Mouse (Mus musculus): ENCODE data around the gene Syt1. TPM values are rescaled to one million over a fixed set of nuclear protein-coding genes. Genes with fewer than 3 reads are reported as not detected.

The Syt1 gene
- polyA plus RNA-seq, 1 experiment, result 0.58 TPM

DNA sequence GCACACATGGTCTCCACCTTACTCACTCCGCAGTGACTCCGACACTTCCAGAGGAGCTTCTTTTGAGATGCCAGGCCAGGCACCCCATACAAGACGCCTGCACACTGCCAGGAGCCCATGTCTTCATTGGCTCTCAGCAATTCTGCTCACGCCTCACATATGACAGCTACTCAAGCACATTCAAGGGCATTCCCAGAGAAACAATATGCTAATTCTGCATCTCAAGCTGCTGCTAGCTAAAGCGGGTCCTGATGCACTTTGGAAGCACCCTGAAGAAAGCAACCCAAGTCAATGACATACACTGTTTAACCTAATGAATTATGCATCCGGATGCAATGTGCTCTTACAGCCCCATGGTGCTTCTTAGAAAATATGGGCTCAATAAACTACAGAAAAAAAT lies 247.1 kb downstream of the Syt1 start:
- DNase-seq (ENCODE audit: low read depth), result no peak

- DNase-seq (ENCODE audit: low read depth), result no peak
Measured at GRCm38 (mm10) chr10:108753304-108753703, 257.5 kb downstream of the Syt1 start.

DNA sequence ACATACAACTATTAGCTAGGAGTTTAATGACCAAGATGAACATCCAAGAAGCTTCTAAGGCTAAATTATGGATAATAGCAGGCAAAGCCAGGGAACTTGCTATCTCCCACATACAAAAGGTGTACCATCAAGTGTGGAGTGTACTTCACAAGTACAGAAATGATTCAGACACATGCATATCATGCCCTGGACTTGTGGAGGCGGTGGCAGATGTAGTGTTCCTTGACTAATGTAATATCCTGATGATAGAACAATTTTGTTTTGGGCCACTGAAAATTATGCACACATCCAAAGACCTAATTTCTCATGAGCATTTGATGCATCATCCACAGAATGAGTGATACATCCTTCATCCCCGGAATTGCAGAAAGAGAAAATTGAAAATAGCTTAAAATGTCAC lies 267.0 kb downstream of the Syt1 start:
- DNase-seq (ENCODE audit: low read depth), result no peak

DNA sequence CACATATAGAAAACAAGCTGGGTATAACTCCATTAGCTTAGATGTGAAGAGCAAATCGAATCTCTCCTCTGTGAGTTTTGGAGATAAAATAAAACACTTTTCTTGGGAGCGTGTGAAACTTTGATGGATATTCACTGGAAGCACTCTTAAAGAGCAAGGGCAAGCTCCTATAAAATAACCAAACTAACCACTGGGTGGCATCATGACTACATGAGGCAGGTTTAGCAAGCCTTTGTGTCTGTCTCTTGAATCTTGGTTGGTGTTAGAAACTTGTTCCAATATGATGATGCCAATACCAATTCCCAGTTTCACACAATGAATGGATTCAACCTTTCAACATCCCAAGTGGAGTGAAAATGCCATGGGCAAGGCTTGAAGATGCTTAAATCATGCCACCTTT lies 276.8 kb downstream of the Syt1 start:
- DNase-seq (ENCODE audit: low read depth), result no peak

- DNase-seq (ENCODE audit: low read depth), result no peak
Measured at GRCm38 (mm10) chr10:108728961-108729360, 281.8 kb downstream of the Syt1 start.

GRCm38 (mm10) chr10:108726391-108726790 lies 284.4 kb downstream of the Syt1 start:
- no peak for DNase-seq (ENCODE audit: low read depth)

- DNase-seq (ENCODE audit: low read depth), result no peak
Measured at GRCm38 (mm10) chr10:108724878-108725277, 285.9 kb downstream of the Syt1 start.

DNA sequence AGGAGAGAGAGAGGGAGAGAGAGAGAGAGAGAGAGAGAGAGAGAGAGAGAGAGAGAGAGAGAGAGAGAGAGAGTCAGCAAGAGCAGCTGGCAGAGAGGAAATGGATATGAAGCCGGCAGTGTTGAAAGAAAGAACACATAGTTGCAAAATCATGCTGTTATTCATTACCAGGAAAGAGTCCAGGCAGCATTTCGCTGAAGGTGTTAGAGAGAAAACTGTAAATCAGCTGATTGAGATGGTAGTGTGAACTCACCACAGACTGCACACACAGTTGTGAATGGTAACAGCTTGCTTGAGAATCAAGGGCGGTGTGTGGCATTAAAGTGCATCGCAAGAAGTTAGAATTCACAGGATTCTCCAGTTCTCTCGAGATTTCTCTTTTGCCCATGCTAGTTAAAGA lies 300.3 kb downstream of the Syt1 start:
- DNase-seq (ENCODE audit: low read depth), result no peak

GRCm38 (mm10) chr10:108705658-108706057 lies 305.1 kb downstream of the Syt1 start:
- no peak for DNase-seq (ENCODE audit: low read depth)

GRCm38 (mm10) chr10:108701361-108702128 lies 309.2 kb downstream of the Syt1 start:
- no peak for DNase-seq (ENCODE audit: low read depth)

GRCm38 (mm10) chr10:108699946-108700345 lies 310.8 kb downstream of the Syt1 start, which contains the start of gene Gm5136:
Gm5136 (minus strand) TSS chr10:108700160.
- no peak for DNase-seq (ENCODE audit: low read depth)

- no peak for DNase-seq (ENCODE audit: low read depth)
Measured at GRCm38 (mm10) chr10:108697062-108697461, 313.7 kb downstream of the Syt1 start.

- no peak for DNase-seq (ENCODE audit: low read depth)
Measured at GRCm38 (mm10) chr10:108690954-108691353, 319.8 kb downstream of the Syt1 start.

GRCm38 (mm10) chr10:108686696-108687095 lies 324.1 kb downstream of the Syt1 start:
- no peak for DNase-seq (ENCODE audit: low read depth)

- DNase-seq (ENCODE audit: low read depth), result peak; percentile 59
Measured at GRCm38 (mm10) chr10:108679675-108680390, 330.9 kb downstream of the Syt1 start.

DNA sequence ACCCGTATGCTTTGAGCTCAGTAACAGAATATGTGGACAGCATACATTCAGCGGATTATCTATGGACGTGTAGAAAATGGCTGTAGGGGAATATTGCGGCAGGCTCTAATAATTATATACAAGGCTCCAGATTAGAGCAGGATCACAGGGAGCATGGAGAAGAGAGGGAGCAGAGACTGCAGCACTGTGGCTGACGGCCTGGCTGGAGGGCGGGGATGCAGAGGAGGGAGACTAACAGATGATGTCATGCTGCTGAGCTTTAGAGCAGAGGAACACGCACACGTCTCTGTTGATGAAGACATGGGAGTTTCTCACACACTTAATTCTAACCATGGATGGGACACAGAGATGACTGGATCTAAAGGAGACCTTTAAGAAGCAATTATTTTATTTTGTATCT lies 333.7 kb downstream of the Syt1 start:
- no peak for DNase-seq (ENCODE audit: low read depth)

DNA sequence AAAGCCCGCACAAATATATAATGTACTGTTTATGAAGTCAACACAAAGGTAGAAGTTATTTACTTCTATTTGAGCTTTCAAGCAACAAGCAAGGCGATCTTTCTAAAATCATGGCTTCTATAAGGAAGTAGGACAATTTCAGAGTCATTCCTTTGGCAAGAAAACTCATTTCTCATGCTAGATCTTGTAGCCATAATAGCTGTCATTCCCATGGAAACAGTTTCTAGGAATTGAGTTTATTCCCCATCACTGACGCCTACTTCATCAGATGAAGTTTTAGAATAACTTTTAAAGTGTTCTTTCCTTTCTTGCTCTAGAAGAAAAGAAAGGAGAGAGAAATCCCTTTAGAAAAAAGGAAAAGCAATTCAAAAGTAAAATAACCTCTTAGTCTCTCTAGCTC lies 341.8 kb downstream of the Syt1 start:
- no peak for DNase-seq (ENCODE audit: low read depth)

DNA sequence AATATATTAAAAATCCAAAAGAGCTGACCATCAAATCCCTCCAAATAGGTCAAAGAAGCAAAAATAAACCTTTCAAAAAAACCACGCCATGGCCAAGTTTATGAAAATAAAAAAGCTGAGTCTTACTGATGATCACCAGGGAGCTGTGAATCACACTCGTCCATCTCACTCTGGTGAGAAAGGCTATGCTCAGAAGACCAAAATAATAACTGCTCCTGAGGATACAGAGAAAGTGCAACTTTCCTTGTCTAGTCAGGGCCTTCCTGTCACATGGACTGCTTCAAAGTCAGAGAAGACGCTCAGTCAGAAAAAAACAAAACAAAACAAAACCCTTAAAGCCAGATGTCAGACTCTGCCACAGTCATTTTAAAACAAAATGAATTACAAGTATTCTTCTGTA lies 350.5 kb downstream of the Syt1 start:
- no peak for DNase-seq (ENCODE audit: low read depth)

GRCm38 (mm10) chr10:108658300-108658699 lies 352.5 kb downstream of the Syt1 start:
- peak; percentile 49 for DNase-seq (ENCODE audit: low read depth)

- no peak for DNase-seq (ENCODE audit: low read depth)
Measured at GRCm38 (mm10) chr10:108657669-108658068, 353.1 kb downstream of the Syt1 start.

GRCm38 (mm10) chr10:108656898-108657297 lies 353.9 kb downstream of the Syt1 start:
- no peak for DNase-seq (ENCODE audit: low read depth)

- no peak for DNase-seq (ENCODE audit: low read depth)
Measured at GRCm38 (mm10) chr10:108655074-108655473, 355.7 kb downstream of the Syt1 start.

DNA sequence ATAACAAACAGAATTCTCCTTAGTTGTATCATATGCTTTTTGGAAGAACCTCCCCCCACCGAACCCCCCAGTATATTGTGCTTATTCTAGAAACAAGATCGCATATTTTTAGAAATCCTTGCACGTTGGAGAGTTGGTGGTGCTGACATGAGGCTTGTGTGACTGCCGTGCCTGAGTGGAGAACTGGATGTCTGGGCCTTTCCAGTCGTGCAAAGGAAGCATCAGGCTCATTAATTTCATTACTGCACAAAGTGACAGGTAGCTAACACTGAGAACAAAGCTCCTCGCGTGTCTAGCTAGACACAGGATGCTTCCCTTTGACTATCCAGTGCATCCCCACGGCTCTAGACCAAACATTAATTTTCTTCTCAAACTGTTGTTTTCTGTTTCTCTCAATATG lies 358.0 kb downstream of the Syt1 start:
- no peak for DNase-seq (ENCODE audit: low read depth)
